Mouse (Mus musculus): ENCODE results near the gene Helz. TPM values are rescaled to one million over a fixed set of nuclear protein-coding genes. Genes with fewer than 3 reads are reported as not detected.
"Not testable (repeated sequence)": the region's sequence is repeated elsewhere in the genome, so short reads cannot be mapped to it uniquely, and the experiment has no call there.

The Helz gene
- polyA plus RNA-seq, 1 experiment from 2014 or later, result 5.6 TPM

GRCm38 (mm10) chr11:107559874-107560273 is 12.1 kb downstream of the Helz start:
- WGBS (ENCODE audit: insufficient replicate concordance), result 86% methylated on average over 5 of the region's 5 CpGs
- no peak for ATAC-seq (ENCODE audit: insufficient read depth)
- no peaks in the 10 kb centered on the region for H3K9me3 ChIP-seq (replicated peaks)
- H3K27me3 ChIP-seq, result no peaks in the 10 kb centered on the region
- H3K36me3 ChIP-seq (replicated peaks), result peaks cover 23% of the 10 kb centered on the region
- H3K4me2 ChIP-seq, result no peak overlapping the region
- H3K4me1 ChIP-seq (replicated peaks), result no peaks in the 10 kb centered on the region
- H3K27ac ChIP-seq (replicated peaks), result no peak overlapping the region
- H3K4me3 ChIP-seq (replicated peaks), result no peak overlapping the region
- no peak overlapping the region for H3K9ac ChIP-seq

GRCm38 (mm10) chr11:107567431-107567830 is 19.7 kb downstream of the Helz start:
- H3K27ac ChIP-seq (replicated peaks), result no peak overlapping the region
- H3K4me2 ChIP-seq, result no peak overlapping the region
- H3K36me3 ChIP-seq (replicated peaks), result peaks cover 31% of the 10 kb centered on the region
- no peak for ATAC-seq (ENCODE audit: insufficient read depth)
- no peak overlapping the region for H3K4me3 ChIP-seq (replicated peaks)
- no peaks in the 10 kb centered on the region for H3K4me1 ChIP-seq (replicated peaks)
- H3K27me3 ChIP-seq, result no peaks in the 10 kb centered on the region
- WGBS (ENCODE audit: insufficient replicate concordance), result 83% methylated on average over 3 of the region's 3 CpGs
- no peaks in the 10 kb centered on the region for H3K9me3 ChIP-seq (replicated peaks)
- no peak overlapping the region for H3K9ac ChIP-seq

- H3K9ac ChIP-seq, result no peak overlapping the region
- peaks cover 10% of the 10 kb centered on the region for H3K4me1 ChIP-seq (replicated peaks)
- ATAC-seq (ENCODE audit: insufficient read depth), result no peak
- no peak overlapping the region for H3K4me2 ChIP-seq
- no peaks in the 10 kb centered on the region for H3K9me3 ChIP-seq (replicated peaks)
- no peaks in the 10 kb centered on the region for H3K27me3 ChIP-seq
- no peak overlapping the region for H3K4me3 ChIP-seq (replicated peaks)
- no peak overlapping the region for H3K27ac ChIP-seq (replicated peaks)
- H3K36me3 ChIP-seq (replicated peaks), result peaks cover 31% of the 10 kb centered on the region
- 85% methylated on average over 6 of the region's 6 CpGs for WGBS (ENCODE audit: insufficient replicate concordance)
Observed at GRCm38 (mm10) chr11:107568466-107568995, 20.8 kb downstream of the Helz start.

GRCm38 (mm10) chr11:107570891-107571290 is 23.2 kb downstream of the Helz start:
- H3K9me3 ChIP-seq (replicated peaks); H3K4me3 ChIP-seq (replicated peaks); H3K27me3 ChIP-seq; ATAC-seq (ENCODE audit: insufficient read depth); H3K9ac ChIP-seq; H3K27ac ChIP-seq (replicated peaks); H3K4me2 ChIP-seq: not testable (repeated sequence)
- Histone ChIP-seq H3K4me1 (replicated peaks) (peaks cover 20% of the 10 kb centered on the region), H3K36me3 (replicated peaks) (peaks cover 45% of the 10 kb centered on the region)
- WGBS (ENCODE audit: insufficient replicate concordance), result 81% methylated on average over 8 of the region's 8 CpGs

GRCm38 (mm10) chr11:107571318-107571717 is 23.6 kb downstream of the Helz start:
- ATAC-seq (ENCODE audit: insufficient read depth), result no peak
- Histone ChIP-seq H3K4me1 (replicated peaks) (peaks cover 20% of the 10 kb centered on the region), H3K4me3 (replicated peaks) (no peak overlapping the region), H3K27ac (replicated peaks) (no peak overlapping the region), H3K36me3 (replicated peaks) (peaks cover 49% of the 10 kb centered on the region), H3K9me3 (replicated peaks) (no peaks in the 10 kb centered on the region), H3K9ac (no peak overlapping the region), H3K4me2 (no peak overlapping the region), H3K27me3 (no peaks in the 10 kb centered on the region)
- 79% methylated on average over 2 of the region's 2 CpGs for WGBS (ENCODE audit: insufficient replicate concordance)

- no peak overlapping the region for H3K4me2 ChIP-seq
- 73% methylated on average over 3 of the region's 3 CpGs for WGBS (ENCODE audit: insufficient replicate concordance)
- H3K27me3 ChIP-seq, result no peaks in the 10 kb centered on the region
- no peak overlapping the region for H3K27ac ChIP-seq (replicated peaks)
- peaks cover 55% of the 10 kb centered on the region for H3K36me3 ChIP-seq (replicated peaks)
- no peak overlapping the region for H3K9ac ChIP-seq
- ATAC-seq (ENCODE audit: insufficient read depth), result no peak
- H3K4me1 ChIP-seq (replicated peaks), result peaks cover 20% of the 10 kb centered on the region
- no peak overlapping the region for H3K4me3 ChIP-seq (replicated peaks)
- H3K9me3 ChIP-seq (replicated peaks), result no peaks in the 10 kb centered on the region
Observed at GRCm38 (mm10) chr11:107572551-107572950, 24.8 kb downstream of the Helz start.

- no peak overlapping the region for H3K4me2 ChIP-seq
- no peaks in the 10 kb centered on the region for H3K9me3 ChIP-seq (replicated peaks)
- 0 out of 2 replicates have a peak overlapping the region, but pooled peaks have one; percentile 20 for H3K27ac ChIP-seq (replicated peaks)
- no peaks in the 10 kb centered on the region for H3K27me3 ChIP-seq
- no peak overlapping the region for H3K4me3 ChIP-seq (replicated peaks)
- no peak for ATAC-seq (ENCODE audit: insufficient read depth)
- WGBS (ENCODE audit: insufficient replicate concordance), result 52% methylated on average over 11 of the region's 11 CpGs
- H3K9ac ChIP-seq, result no peak overlapping the region
- H3K4me1 ChIP-seq (replicated peaks), result peaks cover 20% of the 10 kb centered on the region
- peaks cover 53% of the 10 kb centered on the region for H3K36me3 ChIP-seq (replicated peaks)
Observed at GRCm38 (mm10) chr11:107573061-107573692, 25.4 kb downstream of the Helz start.

GRCm38 (mm10) chr11:107573847-107574246 is 26.1 kb downstream of the Helz start:
- no peaks in the 10 kb centered on the region for H3K9me3 ChIP-seq (replicated peaks)
- peak overlapping the region; percentile 20; the same call in 1 of the 2 replicates for H3K27ac ChIP-seq (replicated peaks)
- H3K36me3 ChIP-seq (replicated peaks), result peaks cover 51% of the 10 kb centered on the region
- H3K4me2 ChIP-seq, result no peak overlapping the region
- peak; percentile 34 for ATAC-seq (ENCODE audit: insufficient read depth)
- WGBS (ENCODE audit: insufficient replicate concordance), result 58% methylated on average over 6 of the region's 6 CpGs
- no peak overlapping the region for H3K4me3 ChIP-seq (replicated peaks)
- H3K9ac ChIP-seq, result no peak overlapping the region
- H3K27me3 ChIP-seq, result no peaks in the 10 kb centered on the region
- H3K4me1 ChIP-seq (replicated peaks), result peaks cover 20% of the 10 kb centered on the region

GRCm38 (mm10) chr11:107574811-107575705 is 27.3 kb downstream of the Helz start:
- Histone ChIP-seq H3K27me3 (no peaks in the 10 kb centered on the region), H3K4me1 (replicated peaks) (peaks cover 20% of the 10 kb centered on the region), H3K27ac (replicated peaks) (no peak overlapping the region), H3K9me3 (replicated peaks) (no peaks in the 10 kb centered on the region), H3K4me2 (no peak overlapping the region), H3K9ac (no peak overlapping the region), H3K36me3 (replicated peaks) (peaks cover 49% of the 10 kb centered on the region), H3K4me3 (replicated peaks) (no peak overlapping the region)
- 83% methylated on average over 20 of the region's 20 CpGs for WGBS (ENCODE audit: insufficient replicate concordance)
- ATAC-seq (ENCODE audit: insufficient read depth), result no peak

GRCm38 (mm10) chr11:107576186-107576585 is 28.5 kb downstream of the Helz start:
- Histone ChIP-seq H3K27me3 (no peaks in the 10 kb centered on the region), H3K4me2 (no peak overlapping the region), H3K4me1 (replicated peaks) (peaks cover 20% of the 10 kb centered on the region), H3K36me3 (replicated peaks) (peaks cover 57% of the 10 kb centered on the region), H3K4me3 (replicated peaks) (no peak overlapping the region), H3K9me3 (replicated peaks) (no peaks in the 10 kb centered on the region), H3K9ac (no peak overlapping the region), H3K27ac (replicated peaks) (no peak overlapping the region)
- ATAC-seq (ENCODE audit: insufficient read depth), result no peak
- 84% methylated on average over 7 of the region's 7 CpGs for WGBS (ENCODE audit: insufficient replicate concordance)

- no peak overlapping the region for H3K27ac ChIP-seq (replicated peaks)
- H3K36me3 ChIP-seq (replicated peaks), result peaks cover 60% of the 10 kb centered on the region
- 78% methylated on average over 8 of the region's 8 CpGs for WGBS (ENCODE audit: insufficient replicate concordance)
- peaks cover 20% of the 10 kb centered on the region for H3K4me1 ChIP-seq (replicated peaks)
- ATAC-seq (ENCODE audit: insufficient read depth), result no peak
- no peak overlapping the region for H3K4me3 ChIP-seq (replicated peaks)
- no peaks in the 10 kb centered on the region for H3K9me3 ChIP-seq (replicated peaks)
- H3K27me3 ChIP-seq, result no peaks in the 10 kb centered on the region
- no peak overlapping the region for H3K9ac ChIP-seq
- H3K4me2 ChIP-seq, result no peak overlapping the region
Observed at GRCm38 (mm10) chr11:107577400-107577799, 29.7 kb downstream of the Helz start.
